Mouse (Mus musculus): ENCODE results near the gene Phf7. TPM values are rescaled to one million over a fixed set of nuclear protein-coding genes. Genes with fewer than 3 reads are reported as not detected.

Phf7 gene
- polyA plus RNA-seq, 1 experiment from 2014 or later: 11.8 TPM

DNA sequence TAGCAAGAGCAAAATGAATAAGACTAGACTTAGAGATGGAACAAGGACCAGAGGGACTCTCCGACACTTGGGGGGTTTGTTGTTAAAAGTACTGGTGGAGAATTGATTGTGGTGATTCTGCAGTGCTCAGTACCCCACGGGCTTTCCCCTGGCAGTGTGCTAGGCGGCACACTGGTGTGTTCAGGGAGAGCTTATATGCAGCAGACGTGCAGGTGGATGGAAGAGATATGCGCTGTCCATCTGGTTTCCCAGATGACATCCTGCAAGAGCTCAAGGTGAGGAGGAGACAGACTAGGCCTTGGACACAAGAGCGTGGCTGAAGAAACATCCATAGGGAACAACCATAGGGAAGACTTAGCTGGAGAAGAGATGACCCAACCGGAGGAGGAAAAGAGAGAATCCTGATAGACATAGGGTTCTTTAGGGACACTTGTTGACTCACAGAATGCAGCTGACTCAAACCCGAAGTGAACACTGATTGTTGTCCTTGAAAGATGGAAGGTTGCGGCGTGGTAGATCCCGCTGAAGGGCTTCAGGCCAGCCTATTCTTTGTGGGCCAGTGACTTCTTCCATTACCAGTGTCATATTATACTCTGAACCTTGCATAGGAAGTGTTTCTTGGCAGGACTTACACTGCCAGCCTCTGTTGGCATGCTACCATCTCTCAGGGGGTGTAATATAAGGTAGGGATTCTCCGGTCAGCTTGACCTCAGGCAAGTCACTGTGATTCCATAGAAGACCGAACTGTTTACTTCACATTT lies 43.9 kb downstream of the Phf7 start:
- Histone ChIP-seq H3K4me1 (ENCODE audit: insufficient read depth) (peaks cover 9% of the 10 kb centered on the region), H3K9me3 (ENCODE audit: low read depth, low read length) (no peaks in the 10 kb centered on the region), H3K9ac (peak overlapping the region; percentile 95), H3K4me2 (peak overlapping the region; percentile 96), H3K27me3 (ENCODE audit: insufficient read depth, low read length) (no peaks in the 10 kb centered on the region), H3K4me3 (ENCODE audit: low read depth, low read length) (peak overlapping the region; percentile 86), H3K36me3 (ENCODE audit: insufficient read depth) (peaks cover 26% of the 10 kb centered on the region), H3K27ac (ENCODE audit: low read depth) (0 out of 2 replicates have a peak overlapping the region, but pooled peaks have one; percentile 90)
- WGBS: 74% methylated on average over 13 of the region's 13 CpGs
- no peak for TF ChIP-seq CTCF (IDR thresholded peaks at IDR 0.05; ENCODE audit: low read depth)
- ATAC-seq (ENCODE audit: insufficient read depth): no peak
- no peak for DNase-seq

DNA sequence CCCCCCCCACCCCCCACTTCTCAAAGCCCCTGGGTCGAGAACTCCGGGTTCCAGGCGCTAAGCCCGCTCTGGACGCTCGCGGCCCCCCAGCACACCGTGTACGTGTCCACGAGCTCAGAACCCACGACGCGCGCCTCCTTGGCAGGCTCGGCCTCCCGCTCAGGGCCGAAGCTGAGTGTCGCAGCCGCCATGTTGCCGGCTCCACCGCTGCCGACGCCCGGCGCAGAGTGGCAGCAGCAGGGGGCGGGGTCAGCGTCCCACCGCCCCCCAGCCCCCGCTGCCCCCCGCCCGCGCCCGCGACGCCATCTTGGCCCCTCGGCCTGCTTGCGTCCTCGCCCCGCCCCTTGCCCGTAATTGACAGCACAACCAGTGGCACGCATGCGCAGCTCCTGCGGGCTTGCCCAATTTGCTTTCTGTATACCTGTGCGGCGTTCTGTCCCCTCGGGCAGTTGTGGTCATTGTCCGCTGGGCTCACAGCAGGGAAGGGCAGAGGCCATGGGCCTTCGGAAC lies 44.6 kb downstream of the Phf7 start:
- peak overlapping the region; percentile 90 for H3K27ac ChIP-seq (ENCODE audit: low read depth)
- H3K4me3 ChIP-seq (ENCODE audit: low read depth, low read length): peak overlapping the region; percentile 86
- WGBS: under 1% methylated on average over 45 of the region's 48 CpGs
- H3K27me3 ChIP-seq (ENCODE audit: insufficient read depth, low read length): no peaks in the 10 kb centered on the region
- H3K9ac ChIP-seq: peak overlapping the region; percentile 95
- H3K4me1 ChIP-seq (ENCODE audit: insufficient read depth): peaks cover 9% of the 10 kb centered on the region
- H3K4me2 ChIP-seq: peak overlapping the region; percentile 96
- no peaks in the 10 kb centered on the region for H3K9me3 ChIP-seq (ENCODE audit: low read depth, low read length)
- ATAC-seq (ENCODE audit: insufficient read depth) (peak; percentile 58), DNase-seq (peak; percentile 96)
- peaks cover 33% of the 10 kb centered on the region for H3K36me3 ChIP-seq (ENCODE audit: insufficient read depth)
- no peak for TF ChIP-seq CTCF (IDR thresholded peaks at IDR 0.05; ENCODE audit: low read depth)

DNA sequence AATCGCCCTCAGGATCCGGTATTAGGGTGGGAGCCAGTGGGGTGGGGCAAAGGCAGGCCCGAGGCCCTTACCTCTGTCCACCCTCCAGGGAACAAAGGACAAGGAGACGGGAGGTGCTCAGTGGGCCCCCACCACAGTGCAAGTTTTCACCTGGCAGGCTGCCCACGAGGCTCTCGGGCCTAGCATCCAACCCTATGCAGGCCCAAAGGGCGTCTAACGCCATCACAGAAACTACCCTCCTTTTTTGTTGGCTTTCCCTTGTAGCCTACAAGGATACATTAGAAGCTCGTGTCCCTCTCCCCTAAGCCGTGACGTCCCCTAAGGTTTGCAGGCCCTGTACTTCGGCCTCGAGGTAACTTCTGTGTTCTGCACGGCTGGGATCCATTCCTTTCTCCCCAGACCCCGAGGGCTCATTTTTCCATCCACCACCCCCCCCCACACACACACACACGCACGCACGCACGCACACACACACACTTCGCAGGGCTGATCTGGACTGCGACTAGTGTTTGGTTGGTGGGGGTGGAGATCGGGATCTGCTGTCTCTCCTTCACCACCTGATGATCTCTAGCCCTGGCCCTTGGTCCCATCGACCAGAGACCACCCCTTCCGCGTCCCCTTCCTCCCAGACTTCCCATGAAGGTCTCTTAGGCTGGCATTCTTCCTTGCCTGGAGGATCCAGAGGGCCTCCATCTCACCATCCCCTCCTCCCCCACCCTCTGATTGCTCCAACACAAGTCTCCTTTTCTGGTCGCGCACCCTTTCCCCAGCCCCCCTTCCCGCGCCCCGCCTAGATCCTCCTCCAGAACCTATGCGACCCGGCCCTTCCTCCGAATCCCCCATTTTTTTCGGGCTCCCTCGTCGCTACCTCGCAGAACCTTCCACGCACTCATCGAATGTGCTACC lies 45.3 kb downstream of the Phf7 start:
- DNase-seq (peak; percentile 73), ATAC-seq (ENCODE audit: insufficient read depth) (peak; percentile 64)
- H3K4me3 ChIP-seq (ENCODE audit: low read depth, low read length): peak overlapping the region; percentile 86
- H3K27me3 ChIP-seq (ENCODE audit: insufficient read depth, low read length): no peaks in the 10 kb centered on the region
- no peak for TF ChIP-seq CTCF (IDR thresholded peaks at IDR 0.05; ENCODE audit: low read depth)
- under 1% methylated on average over 39 of the region's 39 CpGs for WGBS
- H3K4me1 ChIP-seq (ENCODE audit: insufficient read depth): peaks cover 9% of the 10 kb centered on the region
- peaks cover 40% of the 10 kb centered on the region for H3K36me3 ChIP-seq (ENCODE audit: insufficient read depth)
- peak overlapping the region; percentile 95 for H3K9ac ChIP-seq
- H3K4me2 ChIP-seq: peak overlapping the region; percentile 96
- H3K9me3 ChIP-seq (ENCODE audit: low read depth, low read length): no peaks in the 10 kb centered on the region
- H3K27ac ChIP-seq (ENCODE audit: low read depth): peak overlapping the region; percentile 90

DNA sequence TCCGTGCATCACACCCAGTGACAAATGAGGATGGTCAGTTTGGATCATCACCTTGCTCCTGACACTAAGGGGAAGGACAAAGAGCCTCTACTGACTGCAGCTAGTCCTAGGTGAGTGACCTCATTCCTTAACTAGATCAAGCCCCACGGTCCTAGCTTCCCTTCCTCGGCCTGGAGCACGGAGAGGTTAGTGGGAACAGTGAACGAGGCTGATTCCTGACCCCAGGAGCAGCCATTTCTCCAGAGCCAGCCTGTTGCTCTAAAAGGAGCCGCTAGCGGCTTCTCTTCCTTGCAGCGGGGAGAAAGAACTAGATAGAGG lies 45.9 kb downstream of the Phf7 start:
- no peak for TF ChIP-seq CTCF (IDR thresholded peaks at IDR 0.05; ENCODE audit: low read depth)
- peaks cover 46% of the 10 kb centered on the region for H3K36me3 ChIP-seq (ENCODE audit: insufficient read depth)
- no peak for ATAC-seq (ENCODE audit: insufficient read depth)
- WGBS: 8% methylated on average over 8 of the region's 8 CpGs
- peak overlapping the region; percentile 96 for H3K4me2 ChIP-seq
- H3K4me3 ChIP-seq (ENCODE audit: low read depth, low read length): peak overlapping the region; percentile 86
- no peaks in the 10 kb centered on the region for H3K27me3 ChIP-seq (ENCODE audit: insufficient read depth, low read length)
- H3K9ac ChIP-seq: peak overlapping the region; percentile 95
- peaks cover 9% of the 10 kb centered on the region for H3K4me1 ChIP-seq (ENCODE audit: insufficient read depth)
- no peaks in the 10 kb centered on the region for H3K9me3 ChIP-seq (ENCODE audit: low read depth, low read length)
- DNase-seq: no peak
- H3K27ac ChIP-seq (ENCODE audit: low read depth): peak overlapping the region; percentile 90

DNA sequence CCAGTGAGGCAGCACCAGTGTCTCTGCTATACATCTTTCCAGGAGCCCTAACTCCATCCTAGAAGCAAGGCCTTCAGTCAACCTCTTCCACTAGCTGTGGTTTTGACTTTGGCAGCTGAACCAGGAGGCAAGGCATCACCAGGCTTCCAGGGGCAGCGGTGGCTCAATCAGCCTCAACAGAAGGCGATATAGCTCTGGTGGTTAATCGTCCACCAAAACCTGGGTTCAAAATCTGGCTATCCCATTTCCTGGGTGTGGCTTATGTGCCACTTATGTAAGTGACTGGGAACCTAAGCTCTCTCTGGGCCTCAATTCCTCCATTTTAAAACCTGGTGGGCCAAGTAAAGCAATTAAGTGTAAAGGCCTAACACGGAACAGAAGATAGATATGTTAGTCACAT lies 46.3 kb downstream of the Phf7 start:
- no peak for TF ChIP-seq CTCF (IDR thresholded peaks at IDR 0.05; ENCODE audit: low read depth)
- H3K36me3 ChIP-seq (ENCODE audit: insufficient read depth): peaks cover 50% of the 10 kb centered on the region
- H3K9me3 ChIP-seq (ENCODE audit: low read depth, low read length): no peaks in the 10 kb centered on the region
- H3K4me2 ChIP-seq: peak overlapping the region; percentile 96
- WGBS: 60% methylated on average over 4 of the region's 4 CpGs
- H3K27ac ChIP-seq (ENCODE audit: low read depth): peak overlapping the region; percentile 90
- DNase-seq: no peak
- peak overlapping the region; percentile 86 for H3K4me3 ChIP-seq (ENCODE audit: low read depth, low read length)
- peak overlapping the region; percentile 95 for H3K9ac ChIP-seq
- H3K4me1 ChIP-seq (ENCODE audit: insufficient read depth): peaks cover 9% of the 10 kb centered on the region
- ATAC-seq (ENCODE audit: insufficient read depth): no peak
- no peaks in the 10 kb centered on the region for H3K27me3 ChIP-seq (ENCODE audit: insufficient read depth, low read length)

DNA sequence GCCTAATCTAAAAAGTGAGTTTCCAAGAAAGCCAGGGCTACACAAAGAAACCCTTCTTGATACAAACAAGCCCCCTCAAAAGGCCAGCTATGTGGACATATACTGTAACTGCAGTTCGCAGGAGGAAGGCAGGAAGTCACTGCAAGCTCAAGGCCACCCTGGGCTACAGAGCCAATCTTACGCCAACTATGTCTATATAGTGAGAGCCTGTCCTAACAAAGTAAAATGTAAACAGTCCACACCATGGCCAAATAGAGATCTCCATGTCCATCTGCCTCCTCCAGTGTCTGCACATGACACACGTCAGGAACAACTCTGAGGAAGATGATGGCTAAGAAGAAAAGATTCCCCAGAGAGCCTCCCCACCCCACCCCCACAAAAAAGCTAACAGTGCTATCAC lies 51.1 kb downstream of the Phf7 start:
- Histone ChIP-seq H3K4me2 (no peak overlapping the region), H3K27ac (ENCODE audit: low read depth) (no peak overlapping the region), H3K27me3 (ENCODE audit: insufficient read depth, low read length) (no peaks in the 10 kb centered on the region), H3K4me1 (ENCODE audit: insufficient read depth) (peaks cover 15% of the 10 kb centered on the region), H3K4me3 (ENCODE audit: low read depth, low read length) (no peak overlapping the region), H3K9ac (no peak overlapping the region), H3K36me3 (ENCODE audit: insufficient read depth) (peaks cover 97% of the 10 kb centered on the region), H3K9me3 (ENCODE audit: low read depth, low read length) (no peaks in the 10 kb centered on the region)
- DNase-seq: peak; percentile 41
- TF ChIP-seq CTCF (IDR thresholded peaks at IDR 0.05; ENCODE audit: low read depth): 0 out of 2 replicates have a peak, but pooled peaks have one; percentile 2
- ATAC-seq (ENCODE audit: insufficient read depth): no peak
- 48% methylated on average over 3 of the region's 3 CpGs for WGBS

DNA sequence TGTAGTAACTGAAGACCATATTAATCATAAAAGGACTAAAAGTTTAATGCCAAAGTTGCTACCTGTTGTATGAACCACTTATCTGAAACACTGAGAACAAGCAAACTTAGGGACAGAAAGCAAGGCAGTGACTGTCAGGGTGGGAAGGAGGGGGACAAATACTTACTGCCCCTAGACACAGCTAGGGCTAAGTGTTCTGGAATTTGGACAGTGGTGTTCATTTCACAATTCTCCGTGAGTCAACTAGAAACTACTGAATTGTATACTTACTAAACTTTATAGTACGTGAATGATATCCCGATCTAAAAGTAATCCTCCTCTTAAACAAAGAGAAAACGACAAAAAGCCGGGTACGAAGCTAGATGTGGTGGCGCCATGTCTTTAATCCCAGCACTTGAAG lies 51.5 kb downstream of the Phf7 start:
- H3K4me1 ChIP-seq (ENCODE audit: insufficient read depth): peaks cover 11% of the 10 kb centered on the region; the same call in 1 of the 2 replicates
- no peak overlapping the region for H3K4me2 ChIP-seq
- H3K36me3 ChIP-seq (ENCODE audit: insufficient read depth): peaks cover 100% of the 10 kb centered on the region
- H3K4me3 ChIP-seq (ENCODE audit: low read depth, low read length): no peak overlapping the region
- DNase-seq (no peak), ATAC-seq (ENCODE audit: insufficient read depth) (no peak)
- no peaks in the 10 kb centered on the region for H3K27me3 ChIP-seq (ENCODE audit: insufficient read depth, low read length)
- no peak overlapping the region for H3K27ac ChIP-seq (ENCODE audit: low read depth)
- no peak overlapping the region for H3K9ac ChIP-seq
- 95% methylated on average over 7 of the region's 7 CpGs for WGBS
- TF ChIP-seq CTCF (IDR thresholded peaks at IDR 0.05; ENCODE audit: low read depth): no peak
- no peaks in the 10 kb centered on the region for H3K9me3 ChIP-seq (ENCODE audit: low read depth, low read length)

All from lung, embryonic 14.5 days (tissue).